Mouse (Mus musculus) stomach, embryonic 14.5 days (tissue): ENCODE results near the gene Arl11. TPM values are rescaled to one million over a fixed set of nuclear protein-coding genes. Genes with fewer than 3 reads are reported as not detected.

Experiments used
- polyA plus RNA-seq: library from polyadenylated mRNA; unstranded; fragments of >200 nt; fragmentation: Nextera tagmentation; extraction: Ambion mirVana; gene quantifications from 2 replicates; pipeline ENCODE4 v1.2.1, GENCODE M21; 2014

The Arl11 gene
- polyA plus RNA-seq, 1 experiment from 2014 or later, result 1.5 TPM

Other genes with a start within 250 kb of the Arl11 start
- 4.9 and 5.5 TPM in 2 replicates for gene Sacs, start 171.3 kb upstream of the Arl11 start, polyA plus RNA-seq
- 0.38 and 1.2 TPM in 2 replicates for gene Sgcg, start 51.3 kb upstream of the Arl11 start, polyA plus RNA-seq
- 9.2 and 10.1 TPM in 2 replicates for gene Ebpl, start 50.7 kb downstream of the Arl11 start, polyA plus RNA-seq
- 58.5 and 59.0 TPM in 2 replicates for gene Kpna3, start 130.1 kb downstream of the Arl11 start, polyA plus RNA-seq
- gene Spryd7, start 247.1 kb downstream of the Arl11 start, polyA plus RNA-seq, result 21.6 and 23.4 TPM in 2 replicates